In genomic region chr9:111054923-111055322, GRCm38 (mm10) we compare ENCODE assay signal across 17 mouse cellular contexts. TPM values are rescaled to one million over a fixed set of nuclear protein-coding genes. Genes with fewer than 3 reads are reported as not detected.
DNase-seq lines count a peak whose midpoint lies in the region; ATAC-seq and TF ChIP-seq lines count a peak whose summit lies in the region.
"Had no signal": no experiment of that assay in that cellular context is flagged by ENCODE, and none has a peak within 500 bp of the region (broad histone marks: within the 10 kb centered on the region; RNA-seq: fewer than 3 reads in every experiment).

No protein-coding gene starts in this region.

- 56% methylated on average over 9 of the region's 9 CpGs for WGBS in heart, embryonic 14.5 days
- WGBS in lung, embryonic 14.5 days, result 63% methylated on average over 9 of the region's 9 CpGs
- WGBS in midbrain, embryonic 14.5 days, result 89% methylated on average over 9 of the region's 9 CpGs

- in situ Hi-C loops in CH12.LX (cut with MboI; ENCODE audit: low pct_ligation_motif_present, low pct_unique_long_range_greater_than_20kb, low sequenced_read_pairs), result no loop called here

- dilution Hi-C loops in CH12.LX (cut with MboI; ENCODE audit: extremely low pct_ligation_motif_present, extremely low pct_unique_long_range_greater_than_20kb, low sequenced_read_pairs), result no loop called here

- no peaks in the 10 kb centered on the region for H3K27me3 ChIP-seq in heart, embryonic 14.5 days (ENCODE audit: control insufficient read depth, insufficient read depth, low read length)
- H3K27me3 ChIP-seq in CH12.LX (replicated peaks) (no peaks in the 10 kb centered on the region), G1E (ENCODE audit: insufficient read depth, low read length) (no peaks in the 10 kb centered on the region)
- no peaks in the 10 kb centered on the region for H3K27me3 ChIP-seq in lung, embryonic 14.5 days (ENCODE audit: insufficient read depth, low read length)
- H3K27me3 ChIP-seq in midbrain, embryonic 14.5 days (ENCODE audit: control insufficient read depth, insufficient read depth, low read length), result no peaks in the 10 kb centered on the region
- H3K27me3 ChIP-seq: neural tube, embryonic 12.5 days had no signal

- H3K4me1 ChIP-seq in heart, embryonic 14.5 days (ENCODE audit: control insufficient read depth in 2 of 2, insufficient read depth in 2 of 2, low read length in 2 of 2), result peaks cover 18 to 29% of the 10 kb centered on the region in 2 experiments
- H3K4me1 ChIP-seq in CH12.LX (ENCODE audit: control insufficient read depth in 1 of 2, insufficient read depth in 2 of 2) (peaks cover 21 to 41% of the 10 kb centered on the region in 2 experiments), G1E (ENCODE audit: insufficient read depth, low read depth, low read length) (peaks cover 65% of the 10 kb centered on the region)
- H3K4me1 ChIP-seq in lung, embryonic 14.5 days (ENCODE audit: insufficient read depth), result peaks cover 13% of the 10 kb centered on the region
- H3K4me1 ChIP-seq in midbrain, embryonic 14.5 days (ENCODE audit: control insufficient read depth, insufficient read depth, low read length), result no peaks in the 10 kb centered on the region
- H3K4me1 ChIP-seq: neural tube, embryonic 12.5 days had no signal

- no peaks in the 10 kb centered on the region for H3K9me3 ChIP-seq in heart, embryonic 14.5 days (ENCODE audit: control insufficient read depth, low read length)
- no peaks in the 10 kb centered on the region for H3K9me3 ChIP-seq in CH12.LX (replicated peaks; ENCODE audit: low read length)
- H3K9me3 ChIP-seq in G1E (replicated peaks), result no peaks in the 10 kb centered on the region
- H3K9me3 ChIP-seq in lung, embryonic 14.5 days (ENCODE audit: low read depth, low read length), result no peaks in the 10 kb centered on the region
- H3K9me3 ChIP-seq in midbrain, embryonic 14.5 days (ENCODE audit: control insufficient read depth, low read length), result no peaks in the 10 kb centered on the region
- H3K9me3 ChIP-seq: embryonic facial prominence, embryonic 10.5 days; neural tube, embryonic 12.5 days had no signal

- peak overlapping the region; percentile 83 for H3K4me2 ChIP-seq in heart, embryonic 14.5 days (ENCODE audit: low read length)
- H3K4me2 ChIP-seq in CH12.LX (ENCODE audit: insufficient read depth, low read depth, poor library complexity, severe bottlenecking), result 0 out of 2 replicates have a peak overlapping the region, but pooled peaks have one; percentile 10
- peak overlapping the region; percentile 83; the same call in 1 of the 2 replicates for H3K4me2 ChIP-seq in lung, embryonic 14.5 days
- H3K4me2 ChIP-seq in midbrain, embryonic 14.5 days (ENCODE audit: low read length), result no peak overlapping the region
- H3K4me2 ChIP-seq: neural tube, embryonic 12.5 days had no signal

- H3K9ac ChIP-seq in heart, embryonic 14.5 days (ENCODE audit: low read length), result no peak overlapping the region
- H3K9ac ChIP-seq in CH12.LX (ENCODE audit: insufficient read depth, low read depth), result no peak overlapping the region
- no peak overlapping the region for H3K9ac ChIP-seq in lung, embryonic 14.5 days
- no peak overlapping the region for H3K9ac ChIP-seq in midbrain, embryonic 14.5 days (replicated peaks; ENCODE audit: low read length)
- H3K9ac ChIP-seq: neural tube, embryonic 12.5 days had no signal

- TF ChIP-seq CTCF in CH12.LX (conservative IDR thresholded peaks at IDR 0.05 in 1 of 2, IDR thresholded peaks at IDR 0.05 in 1 of 2; ENCODE audit: low read depth in 2 of 2, low read length in 2 of 2) (no peak), G1E (IDR thresholded peaks at IDR 0.05; ENCODE audit: low read depth, low read length) (no peak)
- TF ChIP-seq CTCF in lung, embryonic 14.5 days (IDR thresholded peaks at IDR 0.05; ENCODE audit: low read depth), result no peak

- no peak for TF ChIP-seq RAD21 in CH12.LX (IDR thresholded peaks at IDR 0.05; ENCODE audit: low read depth, low read length)

- TF ChIP-seq POLR2A in CH12.LX (IDR thresholded peaks at IDR 0.05; ENCODE audit: low read depth, low read length), result no peak

- no peak overlapping the region for H3K4me3 ChIP-seq in heart, embryonic 14.5 days (ENCODE audit: control insufficient read depth in 1 of 2, insufficient read depth in 1 of 2, low read depth in 1 of 2, low read length in 2 of 2)
- H3K4me3 ChIP-seq in CH12.LX (replicated peaks in 1 of 3; ENCODE audit: low read depth in 2 of 3, low read length in 2 of 3, poor library complexity in 1 of 3) (no peak overlapping the region), G1E (ENCODE audit: low read depth, low read length) (peak overlapping the region; percentile 71; the same call in 1 of the 2 replicates)
- H3K4me3 ChIP-seq in lung, embryonic 14.5 days (ENCODE audit: low read depth, low read length), result peak overlapping the region; percentile 43; the same call in 1 of the 2 replicates
- no peak overlapping the region for H3K4me3 ChIP-seq in midbrain, embryonic 14.5 days (replicated peaks; ENCODE audit: low read depth, low read length)
- H3K4me3 ChIP-seq: embryonic facial prominence, embryonic 10.5 days; layer of hippocampus, adult 2 months; neural tube, embryonic 12.5 days had no signal

- TF ChIP-seq EP300 in CH12.LX (IDR thresholded peaks at IDR 0.05; ENCODE audit: low read length), result no peak

- ATAC-seq in heart, embryonic 14.5 days (ENCODE audit: insufficient number of reproducible peaks, insufficient read depth, low FRiP score, low read depth), result no peak
- no peak for ATAC-seq in G1E (ENCODE audit: extremely low read depth, insufficient number of reproducible peaks, low FRiP score, poor library complexity, severe bottlenecking)
- no peak for ATAC-seq in lung, embryonic 14.5 days (ENCODE audit: insufficient read depth)
- no peak for ATAC-seq in megakaryocyte-erythroid progenitor cell, adult 5-6 weeks (replicated peaks; ENCODE audit: low FRiP score, low TSS enrichment, poor library complexity, severe bottlenecking)
- no peak for ATAC-seq in midbrain, embryonic 14.5 days (ENCODE audit: low FRiP score, low TSS enrichment)
- ATAC-seq: forebrain, embryonic 16.5 days had no signal

- DNase-seq in heart, adult 18-20 months, result no peak
- no peak for DNase-seq in CH12.LX (ENCODE audit: extremely low read depth)
- DNase-seq in G1E (ENCODE audit: low spot score), result peak; percentile 13
- DNase-seq in lung, embryonic 14.5 days, result no peak
- no peak for DNase-seq in midbrain, embryonic 14.5 days
- DNase-seq: adrenal gland, postnatal 10 days; cerebellum, adult 18-20 months; cerebellum, postnatal 36 days; kidney, adult 18-20 months; kidney, postnatal 10 days; right cerebral cortex, postnatal 25 days had no signal

- H3K79me2 ChIP-seq in CH12.LX (replicated peaks; ENCODE audit: control insufficient read depth, extremely low read depth, insufficient read depth, poor library complexity, severe bottlenecking), result no peaks in the 10 kb centered on the region

- H3K27ac ChIP-seq in heart, embryonic 14.5 days (replicated peaks in 1 of 2; ENCODE audit: control insufficient read depth in 1 of 2, insufficient read depth in 1 of 2, low read depth in 2 of 2, low read length in 2 of 2), result no peak overlapping the region
- H3K27ac ChIP-seq in CH12.LX (ENCODE audit: insufficient read depth, low read depth), result no peak overlapping the region
- H3K27ac ChIP-seq in lung, embryonic 14.5 days (ENCODE audit: low read depth), result no peak overlapping the region
- no peak overlapping the region for H3K27ac ChIP-seq in midbrain, embryonic 14.5 days (replicated peaks; ENCODE audit: low read depth, low read length)
- H3K27ac ChIP-seq: embryonic facial prominence, embryonic 10.5 days; neural tube, embryonic 12.5 days had no signal

- H3K36me3 ChIP-seq in heart, embryonic 14.5 days (ENCODE audit: control insufficient read depth, insufficient read depth, low read length), result no peaks in the 10 kb centered on the region
- peaks cover 7 to 20% of the 10 kb centered on the region in 2 experiments for H3K36me3 ChIP-seq in CH12.LX (replicated peaks in 1 of 2; ENCODE audit: control insufficient read depth in 1 of 2, insufficient read depth in 1 of 2, low read length in 1 of 2)
- H3K36me3 ChIP-seq in G1E (replicated peaks), result peaks cover 18% of the 10 kb centered on the region
- no peaks in the 10 kb centered on the region for H3K36me3 ChIP-seq in lung, embryonic 14.5 days (ENCODE audit: insufficient read depth)
- no peaks in the 10 kb centered on the region for H3K36me3 ChIP-seq in midbrain, embryonic 14.5 days (ENCODE audit: control insufficient read depth, insufficient read depth, low read length)
- H3K36me3 ChIP-seq: embryonic facial prominence, embryonic 10.5 days; neural tube, embryonic 12.5 days had no signal

TF ChIP-seq in CH12.LX, 34 proteins besides CTCF, POLR2A, EP300 and RAD21 (continues in another document):
- TF ChIP-seq USF2 (conservative IDR thresholded peaks at IDR 0.05; ENCODE audit: low read depth, low read length) (no peak), KAT2A (IDR thresholded peaks at IDR 0.05; ENCODE audit: insufficient replicate concordance, low read length) (no peak)

RNA-seq across cellular contexts. Expression of gene Ccrl2, which starts 2.4 kb away (rescaled TPM):
- polyA plus RNA-seq in heart, embryonic 14.5 days (2014; fragmentation: Nextera tagmentation; extraction: Ambion mirVana), result 3.2 and 3.6 TPM in 2 replicates
- 1 to 10 TPM; 6.3 to 9.1 TPM for total RNA-seq in heart, adult 18-20 months (2021)
- 5.2 and 13.0 TPM in 2 replicates for total RNA-seq in CH12.LX (2012; rRNA removed)
- total RNA-seq in CH12.LX (2014; rRNA removed), result 7.9 and 9.0 TPM in 2 replicates
- 4.0 and 5.3 TPM in 2 replicates for polyA plus RNA-seq in CH12.LX (2012; ENCODE audit: insufficient read length, low read depth)
- total RNA-seq in G1E (2014; fragmentation: Nextera tagmentation), result 32.2 and 44.7 TPM in 2 replicates
- total RNA-seq in G1E (2017), result 20.9 and 21.0 TPM in 2 replicates
- polyA plus RNA-seq in G1E (2012), result 0.18 and 0.78 TPM in 2 replicates
- polyA plus RNA-seq in lung, embryonic 14.5 days (2014; fragmentation: Nextera tagmentation; extraction: Ambion mirVana), result 2.1 and 2.9 TPM in 2 replicates
- 0.82 and 1.8 TPM in 2 replicates for total RNA-seq in megakaryocyte-erythroid progenitor cell, adult 5-6 weeks (2014; fragmentation: Nextera tagmentation)
- 1.8 and 3.1 TPM in 2 replicates for total RNA-seq in megakaryocyte-erythroid progenitor cell, adult 5-6 weeks (2017)
- polyA plus RNA-seq in midbrain, embryonic 14.5 days (2014; fragmentation: Nextera tagmentation; extraction: Ambion mirVana), result 1.2 and 1.9 TPM in 2 replicates

RNA-seq across cellular contexts. Expression of gene Ltf, which starts 35.9 kb away (rescaled TPM):
- polyA plus RNA-seq in heart, embryonic 14.5 days (2014; fragmentation: Nextera tagmentation; extraction: Ambion mirVana), result 1.3 and 1.6 TPM in 2 replicates
- total RNA-seq in heart, adult 18-20 months (2021), result 1 to 10 TPM in 1 of 2 experiments, under 1 TPM in 1; 0.10 to 9.8 TPM
- 0.04 TPM in 1 of 2 replicates, not detected in the other for total RNA-seq in CH12.LX (2012; rRNA removed)
- total RNA-seq in CH12.LX (2014; rRNA removed), result 0.08 and 0.31 TPM in 2 replicates
- polyA plus RNA-seq in CH12.LX (2012; ENCODE audit: insufficient read length, low read depth), result 0.50 TPM in 1 of 2 replicates, not detected in the other
- not detected in 2 replicates for total RNA-seq in G1E (2014; fragmentation: Nextera tagmentation)
- total RNA-seq in G1E (2017), result 0.16 TPM in 1 of 2 replicates, not detected in the other
- not detected in 2 replicates for polyA plus RNA-seq in G1E (2012)
- polyA plus RNA-seq in lung, embryonic 14.5 days (2014; fragmentation: Nextera tagmentation; extraction: Ambion mirVana), result 0.17 and 2.5 TPM in 2 replicates
- 126 TPM in 1 of 2 replicates, not detected in the other for total RNA-seq in megakaryocyte-erythroid progenitor cell, adult 5-6 weeks (2014; fragmentation: Nextera tagmentation)
- 5.8 and 33.5 TPM in 2 replicates for total RNA-seq in megakaryocyte-erythroid progenitor cell, adult 5-6 weeks (2017)
- 0.24 and 0.51 TPM in 2 replicates for polyA plus RNA-seq in midbrain, embryonic 14.5 days (2014; fragmentation: Nextera tagmentation; extraction: Ambion mirVana)
- total RNA-seq: layer of hippocampus, adult 2 months had no signal
- polyA plus RNA-seq: embryonic facial prominence, embryonic 10.5 days had no signal

Comparison
In these comparisons a context has a peak if more than half of its experiments do, and no peak if none do; other contexts are left out.
1. H3K4me3 ChIP-seq: peak in G1E (single experiment) and lung, embryonic 14.5 days (single experiment); none in heart, embryonic 14.5 days (0 of 2), CH12.LX (0 of 3) and midbrain, embryonic 14.5 days (single experiment).